10 mouse cellular contexts compared by ENCODE assay signal in genomic region chr3:122510240-122510750, GRCm38 (mm10).
DNase-seq lines count a peak whose midpoint lies in the region; ATAC-seq and TF ChIP-seq lines count a peak whose summit lies in the region.
"Had no signal": no experiment of that assay in that cellular context is flagged by ENCODE, and none has a peak within 500 bp of the region (broad histone marks: within the 10 kb centered on the region; RNA-seq: fewer than 3 reads in every experiment).

No protein-coding gene starts in this region.

- peaks cover 40% of the 10 kb centered on the region for H3K4me1 ChIP-seq in heart, embryonic 13.5 days
- H3K4me1 ChIP-seq in small intestine, adult 2 months (ENCODE audit: control insufficient read depth, insufficient read depth, insufficient read length, low read length), result peaks cover 18% of the 10 kb centered on the region; the same call in 1 of the 2 replicates
- 0 out of 2 replicates have a peak, but pooled peaks cover 2% of the 10 kb centered on the region for H3K4me1 ChIP-seq in hindbrain, embryonic 12.5 days
- H3K4me1 ChIP-seq: forebrain, embryonic 12.5 days had no signal

- TF ChIP-seq CTCF in small intestine, adult 2 months (IDR thresholded peaks at IDR 0.05; ENCODE audit: extremely low read depth, insufficient read length, insufficient replicate concordance, low read depth, low read length), result no peak

- no peak for ATAC-seq in heart, embryonic 13.5 days (ENCODE audit: extremely low read depth, insufficient number of reproducible peaks, low FRiP score, low TSS enrichment)
- ATAC-seq in hindbrain, embryonic 12.5 days (ENCODE audit: low FRiP score), result no peak

- no peak for TF ChIP-seq POLR2A in small intestine, adult 2 months (IDR thresholded peaks at IDR 0.05; ENCODE audit: low read depth, low read length)

- H3K4me3 ChIP-seq in heart, embryonic 13.5 days, result no peak overlapping the region
- peak overlapping the region; percentile 41 for H3K4me3 ChIP-seq in small intestine, adult 2 months (ENCODE audit: low read depth, low read length)
- H3K4me3 ChIP-seq in hindbrain, embryonic 12.5 days, result no peak overlapping the region
- H3K4me3 ChIP-seq: forebrain, embryonic 12.5 days; limb, embryonic 12.5 days had no signal

- H3K27ac ChIP-seq in heart, embryonic 13.5 days (replicated peaks), result peak overlapping the region; percentile 58
- H3K27ac ChIP-seq in small intestine, adult 2 months (ENCODE audit: insufficient read depth, low read depth, low read length), result peak overlapping the region; percentile 100
- H3K27ac ChIP-seq in hindbrain, embryonic 12.5 days, result no peak overlapping the region
- H3K27ac ChIP-seq: forebrain, embryonic 12.5 days had no signal

- no peak overlapping the region for H3K4me2 ChIP-seq in heart, embryonic 13.5 days
- no peak overlapping the region for H3K4me2 ChIP-seq in hindbrain, embryonic 12.5 days (replicated peaks)
- H3K4me2 ChIP-seq: forebrain, embryonic 12.5 days; limb, embryonic 12.5 days had no signal

- H3K9me3 ChIP-seq in heart, embryonic 13.5 days, result no peaks in the 10 kb centered on the region
- H3K9me3 ChIP-seq in hindbrain, embryonic 12.5 days (replicated peaks), result no peaks in the 10 kb centered on the region
- H3K9me3 ChIP-seq: forebrain, embryonic 12.5 days; limb, embryonic 12.5 days had no signal

- WGBS in heart, embryonic 13.5 days, result 51% methylated on average over 14 of the region's 14 CpGs
- WGBS in small intestine, adult 2 months, result 17% methylated on average over 14 of the region's 14 CpGs
- 87% methylated on average over 14 of the region's 14 CpGs for WGBS in hindbrain, embryonic 12.5 days

- H3K27me3 ChIP-seq in heart, embryonic 13.5 days (replicated peaks), result no peaks in the 10 kb centered on the region
- H3K27me3 ChIP-seq in small intestine, adult 2 months (ENCODE audit: control insufficient read depth, insufficient read depth, low read length), result no peaks in the 10 kb centered on the region
- H3K27me3 ChIP-seq in hindbrain, embryonic 12.5 days, result no peaks in the 10 kb centered on the region
- H3K27me3 ChIP-seq: forebrain, embryonic 12.5 days had no signal

- H3K9ac ChIP-seq in heart, embryonic 13.5 days, result no peak overlapping the region
- no peak overlapping the region for H3K9ac ChIP-seq in hindbrain, embryonic 12.5 days
- H3K9ac ChIP-seq: forebrain, embryonic 12.5 days; limb, embryonic 12.5 days had no signal

- DNase-seq in kidney, adult 18-20 months, result peak; percentile 59
- DNase-seq in kidney, adult 9 months, result no peak
- DNase-seq in kidney, postnatal 14 days, result peak; percentile 39
- no peak for DNase-seq in adrenal gland, adult 8-10 months
- no peak for DNase-seq in spleen, postnatal 10 days (ENCODE audit: low spot score in 2 of 2)

- H3K36me3 ChIP-seq in heart, embryonic 13.5 days, result no peaks in the 10 kb centered on the region
- peaks cover 16% of the 10 kb centered on the region for H3K36me3 ChIP-seq in small intestine, adult 2 months (ENCODE audit: control insufficient read depth, insufficient read depth, low read length)
- no peaks in the 10 kb centered on the region for H3K36me3 ChIP-seq in hindbrain, embryonic 12.5 days

Comparison
In these comparisons a context has a peak if more than half of its experiments do, and no peak if none do; other contexts are left out.
1. DNase-seq: peak in kidney, adult 18-20 months (single experiment) and kidney, postnatal 14 days (single experiment); none in kidney, adult 9 months (single experiment), adrenal gland, adult 8-10 months (single experiment) and spleen, postnatal 10 days (0 of 2).